Mouse (Mus musculus): ENCODE measurements around the gene Tpgs1.
"Not testable (repeated sequence)": the region's sequence is repeated elsewhere in the genome, so short reads cannot be mapped to it uniquely, and the experiment has no call there.

Gene Tpgs1

DNA sequence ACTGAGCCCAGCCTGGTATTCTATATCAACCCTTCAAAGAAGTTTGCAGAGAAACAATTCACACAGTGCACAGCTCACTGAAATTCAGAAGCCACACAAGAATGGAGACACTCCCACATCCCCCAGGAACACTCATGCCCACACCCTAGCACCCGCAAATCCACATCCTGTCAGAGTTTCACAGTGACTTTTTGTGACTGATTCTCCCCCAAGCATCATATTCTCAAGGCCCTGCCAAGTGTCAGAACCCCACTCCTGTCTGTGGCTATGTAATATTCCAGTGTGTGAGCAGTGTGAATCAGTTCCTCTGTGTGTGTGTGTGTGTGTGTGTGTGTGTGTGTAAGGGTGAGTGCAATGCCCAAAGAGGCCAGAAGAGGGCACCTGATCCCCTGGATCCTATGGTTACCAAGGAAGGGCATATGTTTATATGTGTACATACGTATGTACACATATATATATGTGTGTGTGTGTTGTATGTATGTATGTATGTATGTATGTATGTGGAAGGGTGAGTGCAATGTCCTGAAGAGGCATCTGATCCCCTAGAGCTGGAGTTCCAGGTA, 22.9 kb downstream of the Tpgs1 start:
- no peak for DNase-seq (ENCODE audit: low read depth, low spot score)

DNA sequence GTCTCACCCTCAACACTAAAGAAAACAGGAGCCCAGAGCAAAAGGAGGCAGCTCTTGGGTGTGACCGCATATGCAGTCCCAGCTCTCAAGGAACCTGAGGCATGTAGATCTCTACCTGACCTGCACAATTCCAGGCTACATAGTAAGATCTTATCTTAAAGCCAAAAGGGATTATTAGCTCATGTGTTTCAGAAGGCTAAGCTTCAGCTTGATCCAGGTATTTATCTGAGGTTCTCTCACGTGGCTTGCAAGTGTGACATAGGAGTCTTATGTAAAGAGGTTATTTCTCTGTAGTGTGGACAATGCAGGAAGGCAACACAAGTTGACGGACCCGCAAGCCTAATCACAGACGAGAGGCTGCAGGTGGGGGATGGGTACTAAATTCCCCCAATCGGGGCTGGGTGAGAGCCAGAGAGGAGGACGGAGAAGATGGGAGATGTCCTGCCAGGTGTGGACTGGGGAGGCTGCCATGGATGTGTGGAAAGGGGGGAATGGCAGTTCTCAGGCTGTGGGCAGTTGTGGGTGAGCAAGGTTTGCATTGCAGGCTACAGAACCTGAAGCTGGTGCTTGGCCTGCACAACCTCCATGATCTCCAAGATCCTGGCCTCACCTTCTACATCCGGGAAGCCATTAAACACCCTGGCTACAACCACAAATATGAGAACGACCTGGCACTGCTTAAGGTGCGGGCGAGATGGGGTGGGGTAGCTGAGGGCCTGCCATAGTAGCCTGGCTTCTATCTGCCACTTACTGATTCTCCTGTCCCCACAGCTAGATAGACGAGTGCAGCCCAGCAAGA, 24.6 kb downstream of the Tpgs1 start:
- no peak for DNase-seq (ENCODE audit: low read depth, low spot score)

- no peak for DNase-seq (ENCODE audit: low read depth, low spot score)
These were observed 25.1 kb downstream of the Tpgs1 start for GRCm38 (mm10) chr10:79694379-79694655.

DNA sequence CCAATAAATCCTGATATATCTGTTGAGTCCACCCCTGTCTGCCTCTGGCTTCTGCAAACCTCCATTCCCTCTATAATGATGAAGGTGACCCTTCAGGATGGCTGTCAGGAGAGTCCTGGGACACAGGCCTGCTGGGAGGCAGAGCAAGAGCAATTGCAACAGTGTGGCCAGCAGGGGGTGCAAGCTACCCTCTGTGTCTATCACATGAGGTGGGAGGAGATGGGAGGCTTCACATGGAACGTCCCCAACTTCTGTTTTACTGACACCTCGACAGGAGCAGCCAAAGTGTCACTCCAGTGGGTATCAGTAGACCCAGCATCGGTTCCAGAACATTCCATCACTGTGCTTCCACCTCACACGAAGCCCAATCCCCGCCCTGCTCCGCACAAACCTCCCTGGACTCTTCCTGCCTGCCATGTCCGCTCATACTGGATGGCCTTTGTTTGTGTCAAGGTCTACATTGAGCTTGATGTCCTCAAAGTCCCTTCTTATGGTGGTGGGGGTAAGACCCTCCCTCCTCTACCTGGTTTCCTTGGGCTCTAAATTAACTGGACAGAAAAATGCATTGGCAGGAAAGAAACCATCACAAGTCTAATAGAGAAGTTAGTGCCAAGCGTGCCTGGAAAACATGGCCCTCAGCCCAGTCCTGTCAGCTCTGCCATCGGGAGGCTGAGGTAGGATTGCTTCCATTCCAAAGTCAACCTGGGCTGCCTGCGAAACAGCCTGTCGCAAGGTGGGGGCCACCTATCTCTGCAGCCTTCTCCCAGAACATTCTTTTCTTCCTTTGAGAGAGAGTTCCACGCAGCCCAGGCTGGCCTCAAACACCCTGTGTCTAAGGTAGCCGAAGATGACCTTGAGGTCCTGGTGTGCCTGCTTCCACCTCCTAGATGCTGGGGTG, 26.3 kb downstream of the Tpgs1 start:
- peak; percentile 94 for DNase-seq (ENCODE audit: low read depth, low spot score)

- DNase-seq (ENCODE audit: low read depth, low spot score) = peak; percentile 67
These were observed 27.0 kb downstream of the Tpgs1 start for GRCm38 (mm10) chr10:79696129-79696651.

- DNase-seq (ENCODE audit: low read depth, low spot score) = peak; percentile 95
These were observed 28.7 kb downstream of the Tpgs1 start for GRCm38 (mm10) chr10:79697916-79698315.

- no peak for DNase-seq (ENCODE audit: low read depth, low spot score)
These were observed 29.3 kb downstream of the Tpgs1 start for GRCm38 (mm10) chr10:79698459-79698858.

- DNase-seq (ENCODE audit: low read depth, low spot score) = no peak
These were observed 31.5 kb downstream of the Tpgs1 start for GRCm38 (mm10) chr10:79700676-79701075.

- no peak for DNase-seq (ENCODE audit: low read depth, low spot score)
These were observed 32.4 kb downstream of the Tpgs1 start for GRCm38 (mm10) chr10:79701443-79702129.

- DNase-seq (ENCODE audit: low read depth, low spot score) = not testable (repeated sequence)
These were observed 33.8 kb downstream of the Tpgs1 start for GRCm38 (mm10) chr10:79702970-79703369.

- no peak for DNase-seq (ENCODE audit: low read depth, low spot score)
These were observed 34.4 kb downstream of the Tpgs1 start for GRCm38 (mm10) chr10:79703541-79703940.

- DNase-seq (ENCODE audit: low read depth, low spot score) = peak; percentile 100
These were observed 35.1 kb downstream of the Tpgs1 start, which contains the start of gene Bsg for GRCm38 (mm10) chr10:79704065-79704969. Gene Bsg, plus strand, starts transcription at chr10:79704491.

DNA sequence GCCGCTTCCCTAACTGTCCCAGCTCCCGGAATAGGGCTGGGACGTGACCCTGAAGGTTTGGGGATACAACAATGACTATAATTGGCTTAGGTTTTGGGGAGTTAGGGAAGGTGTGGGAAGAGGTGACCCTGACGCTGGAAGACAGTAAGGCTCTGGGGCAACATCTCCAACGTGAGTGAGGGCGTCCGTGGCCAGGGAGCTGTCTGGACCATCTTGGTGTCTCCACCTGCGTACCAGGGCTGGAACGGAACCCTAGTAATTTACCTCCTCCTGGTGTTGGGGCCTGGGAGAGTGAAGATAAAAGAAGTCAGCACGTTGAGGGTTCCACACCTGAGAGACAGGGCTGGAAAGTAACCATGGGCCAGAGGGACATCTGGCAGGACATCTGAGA, 35.8 kb downstream of the Tpgs1 start:
- DNase-seq (ENCODE audit: low read depth, low spot score) = no peak

DNA sequence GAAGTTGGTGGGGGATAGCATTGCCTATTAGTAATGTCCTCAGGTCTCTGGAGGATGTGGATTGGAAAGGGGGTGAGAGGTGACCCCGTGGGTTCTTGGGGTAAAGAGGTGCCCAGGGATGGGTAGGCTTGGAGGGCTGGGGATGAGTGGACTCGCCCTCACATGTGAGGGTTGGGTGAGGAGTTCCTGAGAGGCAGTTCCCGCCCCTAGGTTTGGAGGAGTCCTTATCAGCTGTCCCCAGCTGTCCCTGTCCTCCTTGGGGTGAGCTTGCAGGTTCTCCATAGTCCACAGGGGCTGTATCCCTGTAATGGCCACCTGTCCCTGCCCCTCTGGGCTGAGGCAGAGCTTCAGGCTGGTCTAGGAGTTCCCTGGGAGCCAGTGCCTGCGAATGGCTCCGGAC, 36.8 kb downstream of the Tpgs1 start:
- DNase-seq (ENCODE audit: low read depth, low spot score) = no peak

GRCm38 (mm10) chr10:79706406-79707094, 37.4 kb downstream of the Tpgs1 start:
- peak; percentile 52 for DNase-seq (ENCODE audit: low read depth, low spot score)

- DNase-seq (ENCODE audit: low read depth, low spot score) = peak; percentile 79
These were observed 38.0 kb downstream of the Tpgs1 start for GRCm38 (mm10) chr10:79707162-79707561.

GRCm38 (mm10) chr10:79707759-79708158, 38.6 kb downstream of the Tpgs1 start:
- peak; percentile 53 for DNase-seq (ENCODE audit: low read depth, low spot score)

GRCm38 (mm10) chr10:79708668-79709067, 39.5 kb downstream of the Tpgs1 start:
- no peak for DNase-seq (ENCODE audit: low read depth, low spot score)

DNA sequence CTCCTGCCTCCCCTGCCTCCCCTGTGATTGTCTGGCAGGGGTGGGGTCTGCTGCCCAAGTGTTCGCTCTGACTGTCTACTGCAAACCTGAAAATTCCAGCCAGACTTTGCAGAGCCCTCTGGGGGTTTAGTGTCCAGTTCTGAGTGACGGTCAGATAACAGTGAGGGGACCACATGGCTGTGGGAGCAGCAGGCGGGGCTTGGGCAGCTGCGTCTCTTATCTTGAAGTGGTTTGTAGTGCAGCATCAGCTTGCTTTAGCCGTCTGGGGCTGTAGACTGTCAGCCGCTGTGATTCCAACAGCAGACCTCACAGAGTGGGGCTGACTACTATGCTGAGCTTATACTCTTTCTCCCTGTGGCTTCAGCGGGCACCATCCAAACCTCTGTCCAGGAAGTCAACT, 40.1 kb downstream of the Tpgs1 start:
- DNase-seq (ENCODE audit: low read depth, low spot score) = no peak

GRCm38 (mm10) chr10:79712029-79712428, 42.9 kb downstream of the Tpgs1 start:
- peak; percentile 46 for DNase-seq (ENCODE audit: low read depth, low spot score)
